Mouse (Mus musculus) CD4-positive, CD25-positive, alpha-beta regulatory T cell, adult 4 months (primary cell): ENCODE measurements around the gene Dpy19l2. TPM values are rescaled to one million over a fixed set of nuclear protein-coding genes. Genes with fewer than 3 reads are reported as not detected.
"Not testable (repeated sequence)": the region's sequence is repeated elsewhere in the genome, so short reads cannot be mapped to it uniquely, and the experiment has no call there.

ENCODE experiments used
- ATAC-seq: one replicate; pipeline ENCODE4 v1.8.0; 2017
- polyA plus RNA-seq, 2 experiments: library from polyadenylated mRNA; unstranded; fragments of 100-300 nt; shearing (Covaris generic); gene quantifications; one replicate each; pipeline ENCODE4 v1.2.1; 2017

The Dpy19l2 gene
- polyA plus RNA-seq, result not detected

DNA sequence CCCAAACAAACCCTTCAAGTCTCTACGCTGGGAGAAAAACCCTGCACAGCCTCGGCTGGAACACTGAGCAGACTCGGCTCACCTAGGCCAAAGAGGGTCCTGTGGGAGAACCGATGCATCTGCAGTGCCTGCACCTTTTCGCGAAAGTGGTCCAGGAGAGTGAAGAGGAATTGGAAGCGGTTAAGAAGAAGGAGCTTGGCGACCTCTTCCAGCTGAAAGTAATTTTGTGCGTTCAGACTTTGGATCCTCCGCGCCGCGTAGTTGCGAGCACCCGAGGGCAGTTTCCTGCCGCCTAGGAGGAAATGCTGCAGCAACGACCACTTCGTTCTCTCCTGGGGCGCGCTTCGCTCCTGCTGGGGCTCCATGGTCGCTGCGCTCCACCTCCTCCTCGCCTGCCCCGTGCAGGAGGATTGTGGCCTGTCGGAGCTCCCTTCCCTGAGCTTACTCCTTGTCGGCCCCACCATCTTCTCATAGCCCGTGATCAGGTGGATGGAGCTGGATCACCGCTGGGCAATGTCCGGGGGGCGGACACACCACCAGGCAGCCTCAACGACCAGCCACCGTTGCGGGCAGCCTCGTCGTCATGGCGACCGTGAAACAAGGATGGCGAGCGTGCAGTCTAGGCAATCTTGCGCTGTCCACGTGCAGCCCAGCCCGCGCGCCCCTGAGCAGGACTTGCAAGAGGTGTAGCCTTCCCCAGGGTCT, at the start of gene Dpy19l2:
Gene Dpy19l2, minus strand, starts transcription at position 594 of the 705 bp plus-strand sequence.
- no peak for ATAC-seq

DNA sequence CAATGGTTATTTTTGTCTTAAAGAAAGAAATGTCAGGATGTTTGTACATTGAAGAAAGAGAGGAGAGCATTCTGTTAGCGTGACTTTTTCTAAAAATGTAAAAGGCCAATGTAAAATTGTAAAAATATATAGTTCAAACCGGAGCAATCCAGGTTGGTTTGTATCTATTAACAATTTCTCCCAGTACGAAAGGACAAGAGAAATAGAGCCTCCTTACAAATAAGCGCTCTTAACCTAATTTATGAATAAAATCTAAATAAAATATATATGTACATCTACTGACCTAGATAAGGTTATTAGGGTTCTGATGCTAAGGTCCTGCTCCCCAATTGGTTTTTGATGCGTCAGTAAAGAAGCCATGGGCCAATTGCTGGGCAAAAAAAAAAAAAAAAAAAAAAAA, 48.9 kb upstream of the Dpy19l2 start:
- ATAC-seq, result peak; percentile 75

DNA sequence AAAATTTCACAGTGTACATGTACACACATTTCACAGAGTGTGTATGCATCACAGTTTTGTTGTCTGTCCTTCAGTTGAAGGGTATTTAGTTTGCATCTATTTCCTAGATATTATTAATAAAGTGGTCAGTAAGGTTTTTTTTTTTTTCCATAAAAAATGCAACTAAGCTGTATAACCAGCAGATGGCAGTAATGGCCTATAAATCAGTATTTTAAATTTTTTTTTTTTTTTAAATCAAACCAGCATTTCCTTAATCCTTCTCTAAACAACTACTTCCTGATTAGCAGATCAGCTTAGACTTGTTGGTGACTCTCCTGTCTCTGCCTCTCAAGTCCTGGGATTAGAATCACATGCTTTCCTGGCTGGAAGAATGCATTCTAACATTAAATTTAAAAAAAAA, 5.2 kb upstream of the Dpy19l2 start:
- no peak for ATAC-seq

DNA sequence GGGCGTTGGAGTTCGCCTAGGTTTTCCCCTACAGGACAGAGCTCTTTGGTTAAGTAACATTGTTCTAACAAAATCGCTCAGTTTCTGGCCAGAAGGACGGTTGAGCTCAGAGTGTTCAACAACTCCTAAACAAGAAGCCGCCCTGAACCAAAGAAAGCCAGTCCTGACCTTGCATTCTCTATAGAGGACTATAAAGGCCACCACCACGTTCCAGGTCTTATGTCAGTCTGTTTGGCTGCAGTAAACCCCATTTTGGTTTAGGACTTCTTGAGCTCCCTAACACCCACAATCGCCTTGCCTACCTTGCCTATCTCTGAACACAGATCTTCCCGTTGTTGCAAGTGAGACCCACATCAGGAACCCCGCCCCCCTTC, 299 bp upstream of the Dpy19l2 start:
- no peak for ATAC-seq

GRCm38 (mm10) chr9:24637341-24637740, 58.8 kb downstream of the Dpy19l2 start:
- not testable (repeated sequence) for ATAC-seq

GRCm38 (mm10) chr9:24624896-24625295, 71.2 kb downstream of the Dpy19l2 start, which contains the start of gene Cypt4:
Gene Cypt4 (plus strand): TSS chr9:24625196.
- ATAC-seq, result no peak

GRCm38 (mm10) chr9:24538159-24538558, 157.9 kb downstream of the Dpy19l2 start:
- ATAC-seq, result no peak

GRCm38 (mm10) chr9:24516575-24517139, 179.4 kb downstream of the Dpy19l2 start:
- peak; percentile 84 for ATAC-seq

DNA sequence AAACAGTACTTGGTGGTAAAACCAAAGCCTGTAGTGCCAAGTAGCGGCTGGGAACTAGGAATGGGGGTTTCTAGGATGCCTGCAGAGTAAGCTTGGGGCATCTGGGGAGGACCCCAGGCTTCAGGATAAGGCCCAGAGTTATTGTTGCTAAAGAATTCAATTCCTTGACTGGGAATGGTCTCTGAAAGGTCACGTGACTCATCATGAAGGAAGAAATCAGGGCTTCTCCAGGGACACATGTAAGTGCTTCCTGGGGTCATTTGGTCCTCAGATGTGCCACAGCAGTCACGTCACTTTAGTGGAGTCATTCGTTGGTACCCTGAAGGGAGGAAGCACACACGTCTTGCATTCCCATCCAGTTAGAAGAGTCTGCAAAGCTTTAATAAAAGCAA, 182.0 kb downstream of the Dpy19l2 start:
- ATAC-seq, result no peak

- ATAC-seq, result no peak
Observed at GRCm38 (mm10) chr9:24513290-24514077, 182.6 kb downstream of the Dpy19l2 start.

DNA sequence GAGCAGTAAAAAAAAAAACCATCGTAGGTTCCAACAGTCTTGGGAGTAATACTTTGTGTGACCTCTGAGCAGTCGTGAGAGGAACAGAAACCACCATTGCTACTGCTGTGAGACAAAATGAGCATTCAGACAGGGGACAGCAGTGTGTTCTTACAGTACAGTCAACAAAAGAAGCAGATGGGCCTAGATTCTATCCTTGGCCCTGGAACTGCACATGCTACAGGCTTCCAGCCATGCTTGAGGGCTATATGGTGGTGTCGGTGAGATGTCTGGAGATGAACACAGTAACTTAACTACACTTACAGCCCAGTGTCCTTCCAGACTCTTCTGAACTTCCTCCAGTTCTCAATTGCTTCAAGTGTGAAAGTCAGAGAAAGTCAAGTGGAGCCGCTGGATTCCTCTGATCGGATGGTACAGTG, 184.0 kb downstream of the Dpy19l2 start:
- ATAC-seq, result no peak

DNA sequence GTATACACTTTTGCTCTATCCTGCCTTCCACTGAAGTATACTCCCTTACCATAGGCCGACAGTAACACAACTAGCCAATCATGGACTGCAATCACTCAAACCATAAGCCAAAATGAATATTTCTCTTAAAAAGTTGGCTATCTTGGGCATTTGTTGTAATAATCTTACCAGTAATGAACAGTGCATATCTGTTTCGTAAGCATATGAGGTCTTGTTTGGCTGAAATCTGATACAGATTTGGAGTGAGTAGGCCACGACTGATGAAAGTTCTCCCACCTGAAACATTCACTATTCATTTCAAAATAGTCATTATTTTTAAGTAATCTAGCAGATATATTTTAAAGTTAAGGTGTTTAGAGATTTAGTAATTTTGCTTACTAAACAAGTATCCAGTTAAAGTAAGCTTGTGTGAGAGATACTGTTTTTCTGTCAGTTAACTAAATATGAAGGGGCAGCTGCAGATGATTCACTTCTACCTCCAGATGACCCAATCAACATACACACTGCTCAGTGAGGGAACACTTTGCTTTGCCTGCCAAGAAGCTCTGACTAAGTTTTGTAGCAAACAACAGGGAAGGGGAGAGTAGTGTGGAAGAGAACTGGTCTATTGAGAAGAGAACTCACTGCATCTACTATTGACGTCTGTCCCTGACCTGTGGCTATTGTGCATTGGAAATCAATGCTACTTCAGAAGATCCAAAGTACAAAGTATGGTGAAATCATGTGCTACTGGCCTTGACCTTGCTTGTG, 184.5 kb downstream of the Dpy19l2 start:
- no peak for ATAC-seq

- no peak for ATAC-seq
Observed at GRCm38 (mm10) chr9:24508880-24509279, 187.2 kb downstream of the Dpy19l2 start.

Other genes starting within 250 kb of the Dpy19l2 start
- gene Dpy19l1, start 193.2 kb downstream of the Dpy19l2 start, polyA plus RNA-seq, result 1 to 10 TPM; 3.6 to 7.2 TPM
- gene Cypt4, start 71.1 kb downstream of the Dpy19l2 start, polyA plus RNA-seq, result not detected
- not detected for gene Tbx20, start 78.0 kb upstream of the Dpy19l2 start, polyA plus RNA-seq